In genomic region chr10:117567379-117568137, GRCm38 (mm10) we compare ENCODE assay signal across 22 mouse cellular contexts.
DNase-seq lines count a peak whose midpoint lies in the region; ATAC-seq and TF ChIP-seq lines count a peak whose summit lies in the region.
"Had no signal": no experiment of that assay in that cellular context is flagged by ENCODE, and none has a peak within 500 bp of the region (broad histone marks: within the 10 kb centered on the region; RNA-seq: fewer than 3 reads in every experiment).

No protein-coding gene starts in this region.

- H3K27me3 ChIP-seq in midbrain, embryonic 11.5 days (ENCODE audit: control insufficient read depth, insufficient read depth, low read length) = peaks cover 7% of the 10 kb centered on the region
- H3K27me3 ChIP-seq in midbrain, embryonic 16.5 days (ENCODE audit: control insufficient read depth, insufficient read depth, low read depth, low read length) = peaks cover 9% of the 10 kb centered on the region; the same call in 1 of the 2 replicates
- H3K27me3 ChIP-seq in stomach, postnatal 0 days (ENCODE audit: control insufficient read depth, insufficient read depth, low read length) = no peaks in the 10 kb centered on the region
- H3K27me3 ChIP-seq: Patski had no signal

- no peaks in the 10 kb centered on the region for H3K36me3 ChIP-seq in midbrain, embryonic 11.5 days (ENCODE audit: control insufficient read depth, insufficient read depth, low read length)
- no peaks in the 10 kb centered on the region for H3K36me3 ChIP-seq in midbrain, embryonic 16.5 days (ENCODE audit: control insufficient read depth, insufficient read depth, low read length)
- no peaks in the 10 kb centered on the region for H3K36me3 ChIP-seq in stomach, postnatal 0 days (ENCODE audit: control insufficient read depth, insufficient read depth, low read length)
- H3K36me3 ChIP-seq: G1E had no signal

- no peak for TF ChIP-seq CTCF in stomach, postnatal 0 days (IDR thresholded peaks at IDR 0.05; ENCODE audit: low read depth)

- H3K4me3 ChIP-seq in midbrain, embryonic 11.5 days (ENCODE audit: low read depth, low read length) = no peak overlapping the region
- H3K4me3 ChIP-seq in midbrain, embryonic 16.5 days (ENCODE audit: low read depth, low read length) = no peak overlapping the region
- H3K4me3 ChIP-seq in stomach, postnatal 0 days (ENCODE audit: low read depth, low read length) = no peak overlapping the region

- H3K9me3 ChIP-seq in midbrain, embryonic 11.5 days (ENCODE audit: control insufficient read depth, low read length) = no peaks in the 10 kb centered on the region; the same call in 1 of the 2 replicates
- H3K9me3 ChIP-seq in midbrain, embryonic 16.5 days (replicated peaks; ENCODE audit: control insufficient read depth, low read length, poor library complexity, severe bottlenecking) = no peaks in the 10 kb centered on the region
- no peaks in the 10 kb centered on the region for H3K9me3 ChIP-seq in stomach, postnatal 0 days (ENCODE audit: control insufficient read depth, low read length)

- WGBS in midbrain, embryonic 11.5 days = 93% methylated on average over 8 of the region's 8 CpGs
- 94% methylated on average over 8 of the region's 8 CpGs for WGBS in midbrain, embryonic 16.5 days
- 88% methylated on average over 8 of the region's 8 CpGs for WGBS in stomach, postnatal 0 days

- H3K9ac ChIP-seq in midbrain, embryonic 11.5 days (ENCODE audit: low read length) = no peak overlapping the region
- no peak overlapping the region for H3K9ac ChIP-seq in midbrain, embryonic 16.5 days (ENCODE audit: low read depth, low read length)
- no peak overlapping the region for H3K9ac ChIP-seq in stomach, postnatal 0 days (ENCODE audit: low read length)

- no peak for ATAC-seq in midbrain, embryonic 11.5 days (ENCODE audit: low FRiP score)
- no peak for ATAC-seq in midbrain, embryonic 16.5 days
- no peak for ATAC-seq in stomach, postnatal 0 days (ENCODE audit: low FRiP score, low TSS enrichment)
- ATAC-seq: activated CD4-positive, CD25-positive, alpha-beta regulatory T cell, adult 4 months; CD4-positive, CD25-positive, alpha-beta regulatory T cell, adult 4 months; Patski had no signal

- H3K4me1 ChIP-seq in midbrain, embryonic 11.5 days (ENCODE audit: control insufficient read depth, insufficient read depth, low read length) = peaks cover 8% of the 10 kb centered on the region
- H3K4me1 ChIP-seq in midbrain, embryonic 16.5 days (ENCODE audit: control insufficient read depth, insufficient read depth, low read length) = peaks cover 9% of the 10 kb centered on the region
- 0 out of 2 replicates have a peak, but pooled peaks cover 5% of the 10 kb centered on the region for H3K4me1 ChIP-seq in stomach, postnatal 0 days (replicated peaks; ENCODE audit: control insufficient read depth, insufficient read depth)

- no peak overlapping the region for H3K4me2 ChIP-seq in midbrain, embryonic 11.5 days
- no peak overlapping the region for H3K4me2 ChIP-seq in midbrain, embryonic 16.5 days (ENCODE audit: low read length)
- no peak overlapping the region for H3K4me2 ChIP-seq in stomach, postnatal 0 days (replicated peaks; ENCODE audit: low read depth)

- no peak for TF ChIP-seq EP300 in stomach, postnatal 0 days (optimal IDR thresholded peaks at IDR 0.05)

- H3K27ac ChIP-seq in midbrain, embryonic 11.5 days (ENCODE audit: low read depth, low read length) = no peak overlapping the region
- H3K27ac ChIP-seq in midbrain, embryonic 16.5 days (ENCODE audit: low read length) = no peak overlapping the region
- no peak overlapping the region for H3K27ac ChIP-seq in stomach, postnatal 0 days (replicated peaks)

- DNase-seq in midbrain, embryonic 11.5 days (ENCODE audit: low spot score, missing footprints) = peak; percentile 26
- DNase-seq in 3T3-L1 (ENCODE audit: low read depth, low spot score) (peak; percentile 91), adipocyte (ENCODE audit: low spot score) (peak; percentile 93)
- no peak for DNase-seq in stomach, postnatal 0 days (ENCODE audit: low spot score)
- no peak for DNase-seq in kidney, adult 11 months
- DNase-seq: adrenal gland, adult 2 months; adrenal gland, adult 8-10 months; adrenal gland, postnatal 10 days; adrenal gland, postnatal 14 days; adrenal gland, postnatal 25 days; adrenal gland, postnatal 36 days; B cell, adult 2 months; cerebellum, adult 11 months; cerebellum, adult 11-12 months; cerebellum, adult 18-20 months; cerebellum, adult 2 months; cerebellum, adult 8-10 months had no signal

Comparison
In these comparisons a context has a peak if more than half of its experiments do, and no peak if none do; other contexts are left out.
1. DNase-seq: peak in midbrain, embryonic 11.5 days (single experiment), 3T3-L1 (single experiment) and adipocyte (single experiment); none in stomach, postnatal 0 days (single experiment) and kidney, adult 11 months (single experiment).